Mouse (Mus musculus) left cerebral cortex, postnatal 14 days (tissue): ENCODE results near the gene Extl1. TPM values are rescaled to one million over a fixed set of nuclear protein-coding genes. Genes with fewer than 3 reads are reported as not detected.
A peak's percentile ranks its signal among the peaks of the same experiment; 100 is the strongest.

ENCODE experiments used
- DNase-seq, 2 experiments: peaks; one replicate each; pipeline ENCODE4 v3.0.0; 2021 to 2022; ENCODE audit warnings: low spot score in 2 of 2, mixed read lengths in 1 of 2
- intact Hi-C: fragments of 180-260 bp; cut with DNase I; formaldehyde crosslinking; loops from one replicate; pipeline ENCODE4 v1.15.1; 2025
- total RNA-seq, 2 experiments: library from RNA; stranded (reverse); gene quantifications; 2 replicates each; pipeline ENCODE4 v1.2.3; 2021

Gene Extl1
- total RNA-seq, 2 experiments from 2014 or later, result 52.3 to 53.7 TPM

DNA sequence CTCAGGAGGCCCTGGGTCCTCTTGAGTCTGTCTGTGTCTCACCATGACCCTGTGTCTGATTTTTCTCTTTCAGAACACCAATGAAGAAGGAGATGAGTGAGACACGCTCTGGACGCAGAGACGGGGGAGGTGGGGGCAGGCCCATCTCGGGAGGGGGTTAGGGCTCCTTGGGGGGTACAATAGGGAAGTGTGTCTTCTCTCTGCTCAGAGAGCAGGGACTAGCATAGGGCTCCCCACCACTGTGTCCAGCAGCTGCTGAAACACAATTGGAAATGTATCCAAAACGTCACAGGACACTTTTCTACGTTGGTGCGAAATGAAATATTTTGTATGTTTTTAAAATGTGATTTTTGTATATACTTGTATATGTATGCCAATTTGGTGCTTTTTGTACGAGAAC lies 54.8 kb downstream of the Extl1 start:
- no peak for DNase-seq
- intact Hi-C loops, result no loop called here

DNA sequence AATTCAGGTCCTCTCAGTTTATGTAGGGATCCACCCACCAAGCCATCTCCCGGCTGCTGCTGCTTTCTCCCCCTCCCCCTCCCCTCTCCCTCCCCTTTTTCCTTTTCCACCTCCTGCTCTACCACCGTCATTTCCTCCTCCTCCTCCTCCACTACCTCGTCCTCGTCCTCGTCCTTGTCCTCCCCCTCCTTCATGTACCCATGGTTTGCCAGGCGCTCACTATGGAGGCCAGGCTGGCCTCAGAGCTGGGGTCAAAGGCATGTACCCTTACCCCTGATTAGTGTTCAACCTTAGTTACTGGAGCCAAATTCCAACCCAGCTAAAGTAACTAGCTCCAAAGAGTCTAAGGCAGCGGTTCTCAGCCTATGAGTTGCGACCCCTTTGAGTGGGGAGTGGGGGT lies 55.5 kb downstream of the Extl1 start:
- intact Hi-C loops, result no loop called here
- no peak for DNase-seq

DNA sequence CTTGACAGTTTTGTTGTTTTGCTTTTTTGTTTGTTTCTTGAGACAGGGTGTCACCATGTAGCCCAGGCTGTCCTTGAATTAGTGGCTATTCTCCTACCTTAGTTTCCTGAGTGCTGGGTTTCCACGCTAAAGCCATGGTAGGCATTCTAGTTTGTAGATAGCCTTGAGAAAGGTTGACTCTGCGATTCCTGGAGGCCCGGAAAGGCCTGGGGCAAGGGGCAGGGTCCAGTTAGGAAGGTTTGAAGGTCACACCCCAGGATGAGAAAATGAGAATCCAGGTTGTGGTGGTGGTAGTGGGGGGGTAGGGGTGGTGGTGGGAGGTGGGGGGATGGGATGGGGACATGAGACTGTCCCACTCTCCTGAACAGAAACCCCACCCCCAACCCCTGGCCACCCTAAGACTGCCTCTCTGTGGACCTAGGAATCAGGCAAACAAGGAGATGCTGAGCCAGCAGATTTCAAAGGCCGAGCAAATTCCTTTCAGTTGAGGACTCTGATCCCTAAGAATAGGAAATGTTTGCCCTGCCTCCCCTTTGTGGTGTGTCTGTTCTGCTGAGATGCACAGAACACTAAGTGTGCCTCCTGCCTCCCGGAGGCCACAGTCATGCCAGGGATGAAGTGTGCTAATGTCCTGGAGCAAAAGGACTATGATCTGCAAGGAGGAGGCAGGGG lies 56.7 kb downstream of the Extl1 start:
- intact Hi-C loops, result no loop called here
- DNase-seq, result no peak

DNA sequence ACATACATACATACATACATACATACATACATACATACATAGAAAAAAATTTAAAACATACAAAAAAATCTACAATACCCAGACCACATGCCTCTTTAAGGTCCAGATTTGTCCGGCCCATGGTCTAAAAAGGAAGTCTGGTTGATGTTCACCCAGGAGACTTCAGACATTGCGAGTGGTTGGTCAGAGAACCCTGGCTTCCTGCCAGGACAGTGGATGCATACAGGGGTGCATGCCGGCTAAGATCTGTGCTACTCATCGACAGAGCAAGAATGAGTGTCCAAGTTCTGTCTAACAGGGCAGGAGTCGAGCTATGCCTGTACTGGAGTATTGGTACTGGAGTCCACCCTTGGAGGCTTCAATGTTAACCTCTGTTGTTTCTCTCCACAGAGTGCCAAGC lies 59.0 kb downstream of the Extl1 start:
- intact Hi-C loops, result no loop called here
- DNase-seq, result no peak

DNA sequence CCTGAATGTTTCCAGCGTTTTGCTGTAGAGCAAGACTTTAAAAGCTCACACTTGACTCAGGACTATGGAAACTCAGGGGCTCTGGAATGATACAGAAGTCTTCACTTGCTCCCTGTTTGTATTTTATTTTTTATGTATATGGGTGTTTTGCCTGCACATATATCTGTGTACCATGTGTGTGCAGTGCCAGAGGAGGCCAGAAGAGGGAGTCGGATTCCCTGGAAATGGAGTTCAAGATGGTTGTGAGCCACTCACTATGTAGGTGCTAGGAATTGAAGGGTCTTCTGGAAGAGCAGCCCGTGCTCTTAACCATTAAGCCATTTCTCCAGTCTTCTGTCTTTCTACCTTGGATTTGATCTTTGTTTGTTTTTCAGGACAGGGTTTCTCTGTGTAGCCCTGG lies 62.1 kb downstream of the Extl1 start:
- no peak for DNase-seq
- intact Hi-C loops, result no loop called here

DNA sequence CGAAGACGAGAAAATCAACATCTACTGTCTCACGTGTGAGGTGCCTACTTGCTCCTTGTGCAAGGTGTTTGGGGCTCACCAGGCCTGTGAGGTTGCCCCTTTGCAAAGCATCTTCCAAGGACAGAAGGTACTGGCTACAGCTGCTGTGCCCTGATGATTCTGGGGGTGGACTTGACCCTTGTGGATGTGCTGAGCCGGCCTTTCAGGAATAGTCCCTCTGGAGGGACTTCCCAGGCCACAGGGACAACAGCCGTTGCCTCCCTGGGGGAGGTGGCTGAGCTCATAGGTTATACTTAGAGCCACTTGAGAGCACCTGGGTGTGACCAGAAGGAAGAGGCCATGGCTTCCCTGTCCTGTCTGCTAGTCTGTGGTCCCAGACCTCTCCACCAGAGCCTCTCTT lies 64.0 kb downstream of the Extl1 start:
- intact Hi-C loops, result no loop called here
- DNase-seq, result no peak

DNA sequence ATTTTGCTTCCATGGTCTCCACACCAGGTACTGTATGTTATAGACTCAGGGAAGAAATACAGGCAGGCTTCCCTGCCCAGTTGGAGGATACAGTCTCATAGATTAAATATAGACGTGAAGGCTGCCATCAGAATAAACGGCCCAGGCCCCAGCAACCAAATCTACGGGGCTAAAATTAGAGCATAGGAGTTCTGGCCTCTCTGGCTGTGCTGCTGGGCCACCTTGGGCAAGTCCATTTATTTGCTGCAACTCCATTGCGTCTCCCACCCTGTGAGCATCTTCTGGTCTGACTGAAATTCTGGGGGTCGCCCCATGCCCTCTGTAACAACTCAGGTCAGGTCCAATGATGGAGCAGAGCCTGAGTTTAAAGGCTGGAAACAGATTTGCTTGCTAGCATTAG lies 64.6 kb downstream of the Extl1 start:
- no peak for DNase-seq
- intact Hi-C loops, result no loop called here

DNA sequence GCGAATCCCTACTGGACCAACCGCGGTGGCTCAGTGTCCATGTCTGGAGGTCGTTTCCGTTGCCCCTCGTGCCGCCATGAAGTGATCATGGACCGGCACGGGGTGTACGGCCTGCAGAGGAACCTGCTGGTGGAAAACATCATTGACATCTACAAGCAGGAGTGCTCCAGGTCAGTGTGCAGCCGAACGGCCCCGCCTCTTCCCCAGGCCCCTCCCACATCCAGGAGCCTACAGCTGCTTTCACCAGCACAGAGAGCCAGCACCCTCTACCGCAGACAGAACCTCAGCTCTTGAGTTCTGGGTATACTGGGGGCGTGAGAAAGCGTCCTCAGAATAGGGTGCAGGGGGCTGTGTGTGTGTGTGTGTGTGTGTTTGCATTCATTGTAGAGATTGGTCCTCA lies 67.3 kb downstream of the Extl1 start:
- DNase-seq, result no peak
- intact Hi-C loops, result no loop called here

DNA sequence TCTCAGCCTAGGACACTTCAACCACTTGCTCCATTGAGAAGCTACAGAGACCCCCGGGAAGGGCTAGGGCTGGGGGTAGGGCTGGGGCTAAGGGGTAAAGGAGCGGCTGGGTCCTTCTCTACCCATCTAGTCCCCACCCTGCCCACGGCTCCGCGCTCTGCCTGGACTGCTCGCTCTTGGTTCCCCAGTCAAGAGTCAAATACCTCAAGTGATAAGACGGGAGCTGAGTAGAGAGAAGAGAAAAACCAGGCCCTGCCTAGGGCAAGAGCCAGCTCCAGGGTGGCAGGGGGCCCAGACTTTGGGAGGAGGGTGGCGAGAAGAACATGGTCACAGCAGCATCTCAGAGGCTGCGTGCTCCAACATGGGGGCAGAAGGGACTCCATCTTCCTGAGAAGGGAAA lies 68.2 kb downstream of the Extl1 start:
- DNase-seq, result no peak
- intact Hi-C loops, result no loop called here

DNA sequence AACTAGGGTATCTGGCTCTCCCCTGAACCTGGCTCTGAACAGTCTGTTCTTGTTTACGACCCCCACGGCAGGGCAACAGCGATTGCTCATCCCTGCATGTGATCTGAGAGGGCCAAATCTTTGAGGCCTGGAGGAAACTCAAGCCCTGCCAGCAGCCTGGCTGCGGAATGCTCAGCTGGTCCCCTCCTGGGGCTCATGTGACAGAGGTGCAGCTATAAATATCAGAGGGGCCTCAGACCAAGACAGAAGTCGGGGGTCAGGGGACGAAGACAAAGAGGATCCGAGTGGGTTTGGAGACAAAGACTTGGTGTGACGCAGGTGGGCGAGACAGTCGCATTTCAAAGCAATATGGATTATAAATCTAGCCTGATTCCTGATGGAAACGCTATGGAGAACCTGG lies 68.8 kb downstream of the Extl1 start, which contains the start of gene Trim63:
Gene Trim63, plus strand, starts transcription at position 245 of the 400 bp plus-strand sequence.
- DNase-seq, result no peak

DNA sequence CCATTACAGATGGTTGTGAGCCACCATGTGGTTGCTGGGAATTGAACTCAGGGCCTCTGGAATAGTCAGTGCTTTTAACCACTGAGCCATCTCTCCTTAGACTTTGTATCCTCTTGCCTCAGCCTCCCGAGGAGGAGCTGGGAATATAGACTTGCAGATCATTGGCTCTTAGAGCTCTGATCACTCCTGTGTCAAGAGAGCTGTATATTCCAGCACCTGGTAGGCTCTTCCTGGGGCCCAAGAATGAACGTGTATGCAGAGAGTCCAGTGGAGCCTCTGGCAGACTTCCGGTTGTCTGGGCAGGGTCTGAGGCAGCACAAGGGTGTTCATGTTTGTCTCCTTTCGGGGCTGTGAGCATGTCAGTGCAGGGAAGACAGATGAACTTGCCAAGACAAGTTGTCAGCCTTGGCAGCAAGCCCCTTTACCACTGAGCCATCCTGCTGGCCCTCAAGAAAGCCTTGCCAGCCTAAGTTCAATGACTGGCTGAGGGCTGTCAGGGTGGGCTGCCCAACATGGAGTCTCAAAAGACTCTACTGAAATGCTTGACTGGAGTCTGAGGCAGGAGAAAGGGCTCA lies 69.5 kb downstream of the Extl1 start:
- intact Hi-C loops, result no loop called here

More for the DNA sequence above, 68.8 kb downstream of the Extl1 start, which contains the start of gene Trim63:
- intact Hi-C loops, result no loop called here

DNA sequence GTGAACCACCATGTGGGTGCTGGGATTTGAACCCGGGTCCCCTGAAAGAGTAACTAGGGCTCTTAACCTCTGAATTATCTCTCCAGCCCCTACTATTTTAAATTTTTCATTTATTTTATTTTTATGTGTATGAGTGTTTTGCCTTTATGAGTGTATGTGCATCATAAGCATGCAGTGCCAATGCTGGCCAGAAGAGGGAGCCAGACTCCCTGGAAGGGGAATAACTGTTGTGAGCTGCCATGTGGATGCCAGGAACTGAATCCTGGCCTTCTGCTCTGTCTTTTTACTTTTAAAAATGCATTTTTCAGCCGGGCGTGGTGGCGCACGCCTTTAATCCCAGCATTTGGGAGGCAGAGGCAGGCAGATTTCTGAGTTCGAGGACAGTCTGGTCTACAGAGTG lies 70.7 kb downstream of the Extl1 start:
- intact Hi-C loops, result no loop called here
- DNase-seq, result no peak

More for the DNA sequence above, 69.5 kb downstream of the Extl1 start:
- no peak for DNase-seq

DNA sequence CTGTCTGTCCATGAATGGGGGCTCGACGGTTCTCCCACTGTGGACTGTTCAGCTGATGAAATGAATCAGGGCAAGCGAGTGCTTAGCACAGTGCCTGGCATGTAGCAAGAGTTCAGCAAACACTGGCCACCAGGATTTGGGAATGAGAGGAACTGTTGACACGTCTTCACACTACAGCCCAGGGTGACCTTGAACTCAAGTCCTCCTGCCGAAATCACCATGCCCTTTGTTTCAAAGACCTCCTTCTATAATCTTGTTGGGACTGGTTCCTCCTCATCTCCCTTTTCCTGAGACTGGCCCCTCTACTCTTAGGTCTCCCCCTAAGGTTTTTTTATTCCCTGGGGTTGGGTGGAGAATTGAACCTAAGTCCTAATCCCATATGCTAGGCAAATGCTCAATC lies 71.3 kb downstream of the Extl1 start:
- no peak for DNase-seq
- intact Hi-C loops, result no loop called here

DNA sequence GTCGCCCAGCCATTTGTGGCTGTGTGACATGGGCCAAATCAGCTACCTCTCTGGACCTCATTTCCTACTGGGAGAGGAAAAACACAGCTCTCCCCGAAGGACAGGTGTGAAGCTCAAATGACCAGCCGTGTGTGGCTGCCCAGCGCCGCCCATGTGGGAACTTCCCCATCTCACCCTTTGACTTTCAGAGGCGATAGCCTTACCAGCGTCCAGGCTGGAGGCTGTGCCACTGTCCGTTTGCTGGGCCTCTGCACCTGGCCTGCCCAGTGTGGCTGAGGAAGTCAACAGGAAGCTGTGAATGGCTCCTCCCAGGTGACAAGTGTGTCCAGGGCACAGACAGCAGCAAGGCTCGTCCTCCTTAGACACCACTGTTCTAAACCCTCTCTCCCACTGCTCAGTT lies 71.9 kb downstream of the Extl1 start:
- no peak for DNase-seq
- intact Hi-C loops, result no loop called here

DNA sequence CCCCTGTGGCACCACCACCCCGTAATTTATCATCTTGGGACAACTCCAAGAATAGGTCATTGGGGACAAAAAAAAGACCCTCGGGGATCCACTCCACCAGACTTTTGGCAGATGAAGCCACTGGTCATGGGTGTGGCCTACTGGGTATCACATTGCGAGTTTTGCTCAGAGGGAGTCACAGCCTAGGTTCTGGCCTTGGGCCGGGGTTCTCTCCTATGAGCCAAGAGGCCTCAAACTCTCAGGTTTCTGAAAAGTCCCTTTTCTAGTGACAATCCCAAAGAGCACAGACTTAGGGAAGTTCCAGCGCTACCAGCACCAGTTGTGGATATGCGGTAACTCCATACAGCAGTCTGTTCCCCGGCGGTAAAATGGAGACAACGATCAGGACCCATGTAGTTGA lies 73.0 kb downstream of the Extl1 start:
- DNase-seq, result no peak
- intact Hi-C loops, result no loop called here

DNA sequence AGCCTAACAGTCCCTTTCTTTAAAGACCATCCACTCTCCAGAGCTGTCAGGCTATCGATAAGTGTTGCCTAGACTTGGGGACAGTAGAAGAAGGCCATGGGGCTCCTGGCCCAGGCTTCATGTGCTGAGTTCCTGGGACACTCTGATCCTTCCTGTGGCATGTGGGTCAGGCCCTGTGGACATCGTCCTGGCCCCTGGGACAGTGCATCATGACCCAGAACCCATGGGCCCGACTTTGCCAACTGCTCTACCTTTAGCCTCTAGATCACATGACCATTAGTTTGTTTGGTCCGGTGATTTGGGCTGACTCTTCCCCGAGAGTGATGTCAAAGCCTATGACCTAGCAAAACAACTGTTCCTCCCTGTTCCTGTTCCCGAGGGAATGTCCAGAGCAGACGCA lies 73.5 kb downstream of the Extl1 start:
- intact Hi-C loops, result no loop called here
- DNase-seq, result no peak

DNA sequence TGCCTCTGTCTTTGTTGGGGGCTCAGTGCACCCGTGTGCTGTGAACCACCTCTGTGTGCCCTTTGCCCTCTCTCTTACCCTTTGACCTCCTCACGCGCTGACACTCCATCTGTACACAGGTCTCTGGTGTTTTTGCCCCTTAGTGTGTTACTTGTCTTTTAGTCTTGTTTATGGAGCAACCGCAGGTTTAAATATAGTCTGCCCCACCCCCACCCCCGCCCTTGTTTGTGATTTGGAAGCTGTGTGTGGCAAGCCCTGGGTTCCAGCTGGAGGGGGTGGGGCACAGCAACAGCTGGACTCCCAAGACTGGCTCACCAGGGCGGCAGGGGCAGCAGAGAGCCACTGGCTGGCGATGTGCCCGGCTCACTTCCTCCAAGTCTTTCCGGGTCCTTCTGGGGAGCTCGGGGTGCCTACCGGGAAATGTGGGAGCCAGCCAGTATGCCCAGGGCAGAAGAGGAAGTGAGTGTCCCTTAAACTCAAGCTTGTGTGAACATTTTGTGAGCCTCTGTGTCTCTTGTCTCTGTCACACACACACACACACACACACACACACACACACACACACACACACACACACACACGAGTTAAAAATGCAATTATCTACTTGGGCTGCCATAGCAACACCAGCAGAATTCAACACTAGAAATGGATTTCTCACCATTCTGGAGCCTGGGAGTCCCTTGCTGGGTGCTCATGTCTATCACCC lies 76.1 kb downstream of the Extl1 start:
- peak; percentile 65 to 76 for DNase-seq
- intact Hi-C loops, result no loop called here

DNA sequence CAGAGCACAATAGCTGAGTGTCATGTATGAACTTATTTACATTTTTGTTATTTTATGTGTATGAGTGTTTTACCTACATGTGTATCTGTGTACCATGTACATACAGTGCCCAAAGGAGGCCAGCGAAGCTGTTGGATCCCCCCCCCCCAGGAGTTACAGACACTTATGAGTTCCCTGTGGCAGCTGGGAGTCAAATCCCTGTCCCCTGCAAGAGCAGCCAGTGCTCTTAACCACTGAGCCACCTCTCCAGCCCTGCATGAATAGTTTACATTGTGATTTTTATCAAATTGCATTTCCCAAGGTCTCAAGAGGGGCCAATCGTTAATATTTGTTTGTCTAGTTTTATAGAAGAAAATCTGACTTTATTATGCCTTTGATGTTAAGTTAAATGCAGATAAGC lies 76.7 kb downstream of the Extl1 start:
- DNase-seq, result no peak
- intact Hi-C loops, result no loop called here
